Mouse (Mus musculus): ENCODE measurements around the gene Lgalsl.

The Lgalsl gene

DNA sequence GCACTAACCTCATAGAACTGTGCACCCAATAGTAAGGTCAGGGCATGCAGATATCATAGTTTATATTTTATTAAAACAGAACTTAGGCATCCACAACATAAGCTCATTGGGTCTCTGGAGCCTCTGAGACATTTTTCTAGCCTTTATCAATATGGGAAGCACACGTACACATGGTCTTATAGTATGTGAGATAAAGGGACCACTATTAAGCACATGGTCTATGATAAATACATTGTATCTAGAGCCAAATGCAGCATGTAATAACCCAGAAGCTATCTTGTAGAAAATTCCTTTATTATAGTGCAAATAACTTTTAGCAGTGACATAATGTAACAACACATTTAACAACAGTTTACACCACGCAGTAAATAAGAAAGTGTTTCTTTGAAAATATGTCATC is 7.6 kb downstream of the Lgalsl start:
- DNase-seq: no peak

DNA sequence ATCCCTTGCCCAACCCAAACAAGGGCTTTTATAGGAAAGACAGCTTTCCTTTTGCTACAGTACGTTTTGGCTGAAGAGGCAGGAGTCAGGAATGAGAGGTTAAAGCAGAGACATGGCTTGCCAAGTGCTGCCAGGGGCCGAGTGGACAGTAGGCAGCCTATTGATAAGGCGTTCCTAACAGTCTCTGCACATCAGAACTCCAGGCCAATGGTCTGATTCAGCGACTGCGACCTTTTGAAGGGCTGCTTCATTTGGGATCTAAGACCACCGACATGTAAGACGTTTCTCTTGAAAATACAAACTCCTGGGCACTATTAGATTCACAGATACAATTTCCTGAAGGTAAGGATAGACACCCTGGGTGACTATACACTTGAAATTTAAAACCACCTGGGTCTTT is 9.5 kb downstream of the Lgalsl start:
- no peak for DNase-seq

DNA sequence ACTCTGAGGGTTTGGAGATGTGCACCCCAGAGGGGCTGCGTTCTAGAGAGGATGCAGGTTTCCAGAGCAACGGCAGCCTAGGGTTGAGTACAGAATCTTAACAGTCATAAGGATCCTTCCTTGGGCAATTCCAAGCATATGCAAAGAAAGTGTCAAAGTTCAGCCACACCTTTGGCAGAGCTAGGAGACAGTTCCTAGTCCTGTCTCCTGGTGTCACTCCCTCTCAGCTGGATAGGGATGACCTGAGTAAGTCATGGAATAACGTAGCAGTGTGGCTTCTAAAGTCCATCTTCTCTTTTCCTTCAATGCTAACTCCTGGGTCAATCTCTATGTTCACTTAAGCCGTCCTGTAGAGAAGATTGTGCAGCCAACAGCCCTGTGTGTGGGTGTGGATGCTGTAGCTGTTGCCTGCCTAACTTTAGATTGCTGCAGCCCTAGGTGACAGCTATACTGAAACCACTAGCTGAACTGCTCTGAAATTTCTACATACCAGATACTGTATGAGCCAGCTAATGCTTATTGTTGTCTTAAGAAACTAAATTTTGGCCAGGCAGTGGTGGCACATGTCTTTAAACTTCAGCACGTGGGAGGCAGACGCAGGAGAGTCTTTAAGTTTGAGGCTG is 16.8 kb downstream of the Lgalsl start:
- DNase-seq: no peak

- DNase-seq: no peak
Measured at GRCm38 (mm10) chr11:20812153-20812887, 18.5 kb downstream of the Lgalsl start.

DNA sequence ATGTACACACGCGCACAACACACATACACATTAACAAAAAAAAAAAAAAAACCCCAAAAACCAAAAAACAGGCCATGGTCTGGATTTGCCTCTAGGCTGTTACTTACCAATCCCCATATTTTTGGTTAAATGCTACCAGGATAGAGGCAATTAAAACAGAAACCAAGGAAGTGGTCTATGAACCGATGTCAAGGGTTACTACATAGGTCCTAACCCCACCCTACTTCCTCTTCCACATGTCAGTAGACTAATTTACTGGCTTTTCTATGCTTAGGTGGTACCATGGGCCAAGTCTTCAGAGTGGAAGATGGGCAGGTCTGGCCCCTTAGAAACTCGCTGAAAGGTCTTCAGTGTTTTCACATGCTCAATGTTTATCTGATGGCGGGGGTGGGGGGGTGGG is 24.2 kb downstream of the Lgalsl start:
- no peak for DNase-seq

DNA sequence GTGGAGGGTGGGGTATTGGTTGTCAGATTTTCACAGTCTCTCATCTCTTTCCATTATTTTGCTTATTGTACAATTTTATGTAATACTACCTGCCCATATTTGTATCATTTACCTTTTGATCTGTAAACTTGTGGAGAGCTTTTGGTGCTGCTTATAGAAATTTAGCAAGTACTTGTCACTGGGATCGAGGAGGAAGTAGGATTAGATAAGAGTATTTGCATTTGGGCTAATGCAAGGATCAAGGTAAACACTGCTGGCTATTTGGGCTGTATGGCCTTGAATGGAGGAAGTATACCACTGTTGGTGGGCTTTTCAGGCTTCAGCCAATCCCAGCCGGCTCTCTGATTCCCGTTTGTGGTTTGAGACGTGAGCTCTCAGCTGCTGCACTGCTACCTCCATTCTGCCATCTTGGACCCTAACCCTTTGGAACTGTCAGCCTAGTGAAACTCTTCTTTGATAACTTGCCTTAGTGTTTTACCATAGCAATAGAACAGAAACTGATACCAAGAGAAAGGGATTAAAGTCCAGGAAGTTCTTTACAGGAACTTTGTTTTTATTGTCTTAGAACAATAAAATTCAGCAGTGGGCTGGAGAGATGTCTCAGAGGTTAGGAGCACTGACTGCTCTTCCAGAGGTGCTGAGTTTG is 25.1 kb downstream of the Lgalsl start:
- DNase-seq: no peak

DNA sequence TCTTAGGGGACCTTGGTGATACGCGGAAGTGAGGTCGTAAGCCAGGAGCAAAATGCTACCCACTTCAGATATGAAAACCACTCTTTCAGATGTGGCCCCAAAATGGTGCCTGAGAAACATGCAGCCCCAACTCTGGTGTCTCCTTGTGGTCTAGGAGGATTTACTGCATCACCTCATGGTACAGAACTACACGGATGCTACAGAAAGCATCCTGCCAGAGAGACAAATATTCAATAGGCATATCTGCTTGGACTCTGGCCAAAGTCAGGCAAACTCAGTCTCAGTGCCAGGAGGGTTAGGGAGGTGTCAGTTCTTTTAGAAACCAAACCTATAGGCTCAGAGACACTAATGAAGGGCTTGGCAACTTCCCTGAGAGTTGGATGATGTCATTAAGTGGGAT is 26.4 kb downstream of the Lgalsl start:
- DNase-seq: no peak

- no peak for DNase-seq
Measured at GRCm38 (mm10) chr11:20800277-20801092, 30.4 kb downstream of the Lgalsl start.

GRCm38 (mm10) chr11:20797841-20798240 is 33.0 kb downstream of the Lgalsl start:
- no peak for DNase-seq

DNA sequence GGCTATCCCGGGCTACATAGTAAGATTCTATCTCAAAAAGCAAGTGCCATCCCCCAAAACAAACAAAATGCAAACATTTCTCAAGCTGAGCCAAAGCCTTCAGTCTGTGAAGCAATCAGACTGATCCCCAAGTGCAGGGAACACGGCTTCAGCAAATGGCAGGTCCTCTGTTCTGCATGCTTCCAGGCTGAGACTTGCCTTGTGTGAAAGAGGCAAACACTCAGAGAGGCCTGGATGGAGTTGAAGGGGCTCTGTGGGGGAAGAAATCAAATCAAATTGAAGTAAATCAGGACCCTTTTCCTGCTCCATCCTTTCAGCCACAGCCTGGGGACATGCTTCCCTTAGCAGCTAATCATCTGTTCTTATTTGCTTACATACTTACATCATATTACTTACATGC is 35.4 kb downstream of the Lgalsl start:
- DNase-seq: no peak

- DNase-seq: no peak
Measured at GRCm38 (mm10) chr11:20794913-20795254, 36.0 kb downstream of the Lgalsl start.

- DNase-seq: peak; percentile 76
Measured at GRCm38 (mm10) chr11:20794196-20794912, 36.5 kb downstream of the Lgalsl start.

GRCm38 (mm10) chr11:20793676-20794075 is 37.2 kb downstream of the Lgalsl start:
- no peak for DNase-seq

- no peak for DNase-seq
Measured at GRCm38 (mm10) chr11:20792667-20793066, 38.2 kb downstream of the Lgalsl start.

DNA sequence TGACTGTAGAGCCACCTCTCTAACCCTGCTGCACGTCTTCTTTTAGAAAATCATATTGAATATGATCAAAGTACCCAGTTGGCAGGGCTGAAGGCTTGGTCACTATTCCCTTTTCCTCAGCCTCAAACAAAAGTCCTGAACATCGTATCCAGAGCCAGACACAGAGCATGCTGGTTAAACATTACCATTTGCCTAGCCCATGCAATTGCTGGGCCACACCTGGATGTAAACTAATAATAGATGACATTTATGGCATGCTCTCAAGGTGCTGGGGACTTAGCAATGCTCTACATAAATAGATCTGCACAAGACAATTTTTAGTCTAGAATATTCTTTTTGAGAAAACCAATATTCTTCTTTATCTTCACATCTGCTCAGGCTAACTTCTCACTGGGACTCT is 39.5 kb downstream of the Lgalsl start:
- no peak for DNase-seq

DNA sequence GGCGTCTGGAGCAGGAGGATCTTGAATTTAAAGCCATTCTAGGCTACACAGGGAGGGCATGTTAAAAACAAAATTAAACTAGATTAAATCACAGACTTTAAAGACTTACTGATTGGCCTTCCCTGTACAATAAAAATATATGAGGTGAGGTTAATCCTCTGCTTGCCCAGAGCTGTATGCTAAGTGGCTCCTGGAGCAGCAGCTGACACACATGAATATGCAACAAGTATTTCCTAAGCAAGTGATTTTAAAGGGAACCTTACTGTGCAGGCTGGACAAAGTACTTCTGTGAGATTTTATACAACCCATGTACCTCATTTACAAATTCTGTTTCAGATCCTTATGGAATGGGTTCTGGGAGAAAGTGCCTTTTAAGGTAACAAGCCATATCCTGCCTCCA is 41.8 kb downstream of the Lgalsl start:
- no peak for DNase-seq

DNA sequence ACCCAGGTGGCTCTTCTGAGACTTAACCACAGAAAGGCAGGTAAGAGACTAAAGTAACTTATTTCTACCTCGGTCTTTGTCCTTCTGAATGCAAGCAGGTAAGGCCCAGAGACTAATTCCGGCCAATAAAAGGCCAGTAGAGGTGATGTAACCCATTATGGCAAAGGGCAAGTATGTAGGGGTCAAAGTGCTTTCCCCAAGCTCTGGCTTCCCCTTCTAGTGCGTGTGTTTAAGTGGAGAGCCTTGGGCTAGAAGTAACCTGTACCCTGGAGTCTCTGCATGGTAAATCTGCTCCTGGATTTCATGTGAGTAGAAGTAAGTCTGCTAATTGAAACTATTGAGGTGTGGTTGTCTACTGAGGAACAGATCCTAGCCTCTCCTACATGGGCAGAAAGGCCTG is 42.8 kb downstream of the Lgalsl start:
- DNase-seq: no peak

DNA sequence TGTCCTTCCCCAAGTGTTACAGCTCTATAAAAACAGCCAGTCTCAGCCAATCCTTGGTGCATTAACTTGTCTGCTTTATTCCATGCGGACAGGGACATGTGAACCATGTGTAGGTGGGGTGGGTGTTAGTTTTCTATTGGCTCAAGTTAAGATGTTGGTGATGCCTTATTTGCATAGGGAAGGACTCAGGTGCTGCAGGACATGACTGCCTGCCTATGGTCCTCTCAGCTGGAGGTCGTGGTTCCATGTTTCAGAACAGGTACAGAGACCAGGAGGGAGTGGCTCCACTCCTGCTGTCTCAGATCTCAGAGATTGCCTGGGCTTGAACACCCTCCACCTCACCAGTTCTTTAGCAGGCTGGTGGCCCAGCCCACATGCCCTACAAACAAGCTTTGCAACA is 44.7 kb downstream of the Lgalsl start:
- DNase-seq: no peak

DNA sequence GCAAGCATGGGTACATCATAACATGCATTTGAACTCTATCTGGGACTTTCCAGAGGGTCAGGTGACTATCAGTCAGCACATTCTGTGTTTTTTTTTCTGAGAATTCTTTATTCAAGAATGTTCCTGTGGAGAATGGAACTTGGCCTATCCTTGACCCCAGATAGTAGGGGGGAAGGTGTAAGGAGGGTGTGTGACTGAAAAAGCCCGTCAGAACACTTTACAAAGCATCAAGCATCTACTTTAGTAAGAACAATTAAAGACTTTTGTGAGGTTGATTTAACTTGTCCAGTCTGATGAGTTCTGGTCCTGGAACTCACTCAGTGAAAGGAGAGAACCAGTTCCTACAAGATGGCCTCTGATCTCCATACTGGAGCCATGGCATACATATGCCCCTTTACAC is 45.7 kb downstream of the Lgalsl start:
- DNase-seq: no peak

- DNase-seq: no peak
Measured at GRCm38 (mm10) chr11:20784776-20785175, 46.1 kb downstream of the Lgalsl start.

- DNase-seq: no peak
Measured at GRCm38 (mm10) chr11:20783467-20783866, 47.4 kb downstream of the Lgalsl start.

DNA sequence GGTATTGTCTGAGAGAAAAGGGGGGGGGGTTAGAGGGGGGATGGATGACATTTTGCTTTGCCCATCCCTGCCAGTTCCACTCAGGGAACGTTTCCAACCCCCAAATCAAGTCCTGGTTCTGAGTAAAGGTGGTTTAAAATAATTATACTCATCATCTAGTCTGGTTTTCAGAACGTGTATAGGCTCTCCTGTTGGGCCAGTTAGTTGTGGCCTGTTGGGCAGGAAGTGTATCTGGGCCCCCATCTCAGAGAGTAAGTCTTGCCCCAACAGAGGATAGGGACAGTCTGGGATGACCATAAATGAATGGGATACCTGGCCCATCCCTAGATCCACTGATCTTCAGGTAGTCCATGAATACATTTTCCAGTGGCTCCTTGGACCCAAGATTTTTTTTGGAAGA is 48.2 kb downstream of the Lgalsl start:
- DNase-seq: no peak

DNA sequence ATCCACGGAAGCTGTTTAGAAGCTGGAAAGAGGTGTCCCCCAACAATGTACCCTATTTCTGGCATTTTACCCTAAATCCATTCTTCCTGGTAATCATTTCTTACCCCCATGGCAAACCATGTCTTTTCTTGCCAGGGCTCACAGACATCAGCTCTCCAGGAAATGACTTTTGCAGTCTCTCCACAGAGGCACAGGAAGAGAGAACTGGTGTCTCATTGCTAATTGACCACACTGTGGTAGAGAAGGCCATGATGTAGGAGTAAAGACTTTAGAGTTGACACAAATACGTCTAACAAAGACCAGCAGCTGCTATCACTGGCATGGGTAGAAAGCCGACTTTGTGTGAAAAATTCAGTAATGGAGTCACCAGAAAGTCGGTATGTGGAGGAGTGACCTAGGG is 50.5 kb downstream of the Lgalsl start:
- no peak for DNase-seq

Data from thymus, postnatal 25 days (tissue).